Mouse (Mus musculus) forebrain, postnatal 0 days (tissue): ENCODE measurements around the gene Galnt2. TPM values are rescaled to one million over a fixed set of nuclear protein-coding genes. Genes with fewer than 3 reads are reported as not detected.

Source experiments
- ATAC-seq: fragments of 200-750 bp; cut with Nextera tagmentation; 2 replicates; pipeline ENCODE4 v1.8.0; 2017; ENCODE audit warnings: mild to moderate bottlenecking, moderate library complexity
- DNase-seq: peaks from one replicate; pipeline ENCODE4 v3.0.0-alpha.2; 2015
- H3K27ac ChIP-seq: fragments of 300-500 bp; sonication (generic); 2 replicates; pipeline ENCODE4 v1.5.1; 2014; ENCODE audit warnings: low read depth, mild to moderate bottlenecking, antibody characterized with exemption, low read length, moderate library complexity, mixed read lengths
- H3K27me3 ChIP-seq: fragments of 300-500 bp; sonication (generic); 2 replicates; pipeline ENCODE4 v1.6.1; 2014; ENCODE audit warnings: mild to moderate bottlenecking, low read length, mixed read lengths; ENCODE audit not compliant: insufficient read depth
- H3K36me3 ChIP-seq: fragments of 300-500 bp; sonication (generic); 2 replicates; pipeline ENCODE4 v1.6.1; 2014; ENCODE audit warnings: mild to moderate bottlenecking, moderate library complexity; ENCODE audit not compliant: insufficient read depth
- H3K4me1 ChIP-seq: fragments of 300-500 bp; sonication (generic); 2 replicates; pipeline ENCODE4 v1.6.1; 2014; ENCODE audit warnings: antibody characterized with exemption; ENCODE audit not compliant: insufficient read depth
- H3K4me2 ChIP-seq: fragments of 300-500 bp; sonication (generic); 2 replicates; pipeline ENCODE4 v1.6.1; 2014; ENCODE audit warnings: low read depth, mild to moderate bottlenecking, moderate library complexity
- H3K4me3 ChIP-seq: fragments of 300-500 bp; sonication (generic); 2 replicates; pipeline ENCODE4 v1.5.1; 2014; ENCODE audit warnings: low read depth, low read length, mixed read lengths
- H3K9ac ChIP-seq: fragments of 300-500 bp; sonication (generic); 2 replicates; pipeline ENCODE4 v1.6.1; 2014; ENCODE audit warnings: mild to moderate bottlenecking
- H3K9me3 ChIP-seq: fragments of 300-500 bp; sonication (generic); 2 replicates; pipeline ENCODE4 v1.6.1; 2016; ENCODE audit warnings: low read length
- CTCF ChIP-seq: sonication (generic); IDR thresholded peaks from 2 replicates; pipeline ENCODE4 v1.5.1; 2016; ENCODE audit warnings: antibody characterized with exemption, control low read depth, low read depth
- WGBS: fragments of 180-500 bp; shearing (Covaris S2); extraction: QIAGEN DNeasy Blood & Tissue Kit; methylation state at CpG from one replicate; pipeline ENCODE4 v1.1.7; 2014; 5-methylcytosine and 5-hydroxymethylcytosine counted together
- polyA plus RNA-seq: library from polyadenylated mRNA; unstranded; fragments of >200 nt; fragmentation: Nextera tagmentation; extraction: Ambion mirVana; gene quantifications from 2 replicates; pipeline ENCODE4 v1.2.1, GENCODE M21; 2015
- total RNA-seq: library from RNA; depleted of rRNA; stranded (reverse); fragments of >200 nt; gene quantifications from 2 replicates; pipeline ENCODE4 v1.2.3, GENCODE M21; 2014; rRNA removed

Gene Galnt2
- 55.4 and 55.5 TPM in 2 replicates for total RNA-seq
- 58.2 and 63.1 TPM in 2 replicates for polyA plus RNA-seq

DNA sequence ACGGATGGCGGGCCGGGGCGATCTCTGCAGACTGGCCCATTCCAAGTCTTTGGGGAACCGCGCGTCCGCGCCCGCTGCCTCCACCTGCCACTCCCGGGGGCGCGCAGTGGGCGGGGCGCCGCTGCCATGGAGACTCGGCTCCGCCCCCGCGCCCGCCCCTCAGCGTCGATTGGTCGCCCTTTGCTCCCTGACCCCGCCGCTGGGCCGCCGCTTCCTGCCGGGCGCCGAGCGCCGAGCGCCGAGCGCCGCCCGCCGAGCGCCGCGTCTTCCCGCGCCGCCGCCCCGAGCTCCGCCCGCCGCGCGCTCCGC lies at the start of gene Galnt2:
Galnt2 (plus strand) TSS at position 216 of the 309 bp plus-strand sequence.
- Histone ChIP-seq H3K27ac (peak within 1 kb of the TSS; percentile 76), H3K4me2 (peak within 1 kb of the TSS; percentile 79), H3K9ac (peak within 1 kb of the TSS; percentile 73), H3K9me3 (no peaks in the 10 kb centered on the region), H3K27me3 (no peaks in the 10 kb centered on the region), H3K36me3 (no peaks in the 10 kb centered on the region), H3K4me1 (peaks cover 23% of the 10 kb centered on the region), H3K4me3 (peak within 1 kb of the TSS; percentile 89)
- TF ChIP-seq CTCF: no peak
- WGBS: under 1% methylated on average over 32 of the region's 53 CpGs
- ATAC-seq (peak; percentile 81), DNase-seq (peak; percentile 94)

DNA sequence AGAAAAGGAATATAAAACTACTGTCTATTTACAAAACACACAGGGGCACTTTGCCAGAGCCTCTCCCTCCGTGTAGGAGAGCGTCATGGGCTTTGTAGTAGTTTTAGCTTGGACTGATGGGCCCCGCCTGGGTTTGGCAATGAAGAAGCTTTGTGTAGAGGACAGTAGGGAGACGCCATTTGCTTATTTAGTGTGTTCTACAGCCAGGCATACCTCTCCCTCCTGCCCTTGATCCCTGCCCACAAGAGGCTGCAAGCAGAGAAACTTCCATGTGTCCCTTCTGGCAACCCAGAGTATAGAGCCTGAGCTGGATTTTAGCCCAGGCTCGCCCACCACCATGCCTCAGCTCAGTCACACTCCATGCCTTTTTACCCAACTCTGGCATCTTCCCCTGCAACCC lies 49.4 kb upstream of the Galnt2 start:
- H3K9me3 ChIP-seq: no peaks in the 10 kb centered on the region
- H3K36me3 ChIP-seq: no peaks in the 10 kb centered on the region
- H3K27me3 ChIP-seq: no peaks in the 10 kb centered on the region
- WGBS: 72% methylated on average over 5 of the region's 5 CpGs
- no peak overlapping the region for H3K9ac ChIP-seq
- ATAC-seq (no peak), DNase-seq (no peak)
- TF ChIP-seq CTCF: no peak
- no peak overlapping the region for H3K27ac ChIP-seq
- H3K4me3 ChIP-seq: no peak overlapping the region
- H3K4me2 ChIP-seq: no peak overlapping the region
- H3K4me1 ChIP-seq: peaks cover 6% of the 10 kb centered on the region; the same call in 1 of the 2 replicates

DNA sequence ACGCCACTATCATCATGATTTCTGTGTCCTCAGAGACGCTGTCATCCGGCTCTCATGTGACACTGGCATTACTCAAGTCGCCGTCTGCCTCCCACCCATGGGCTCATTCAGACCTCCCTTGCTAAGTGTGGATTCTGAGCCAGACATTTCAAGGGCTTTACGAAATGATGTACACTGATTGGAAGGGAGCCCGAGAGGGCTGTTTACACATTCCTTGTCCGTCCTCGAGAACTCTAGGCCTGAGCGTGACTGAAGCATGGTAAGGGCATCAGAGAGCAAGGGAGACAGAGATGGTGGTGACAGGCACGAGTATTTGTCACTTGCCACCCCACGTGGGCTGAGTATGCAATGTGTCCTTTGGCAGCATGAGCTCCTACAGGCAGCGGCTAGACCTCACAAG lies 49.0 kb upstream of the Galnt2 start:
- DNase-seq: peak; percentile 39
- no peak for TF ChIP-seq CTCF
- Histone ChIP-seq H3K36me3 (no peaks in the 10 kb centered on the region), H3K9ac (no peak overlapping the region), H3K9me3 (no peaks in the 10 kb centered on the region), H3K27me3 (no peaks in the 10 kb centered on the region), H3K4me3 (no peak overlapping the region), H3K4me2 (no peak overlapping the region), H3K4me1 (peaks cover 6% of the 10 kb centered on the region; the same call in 1 of the 2 replicates), H3K27ac (no peak overlapping the region; the same call in 1 of the 2 replicates)
- peak; percentile 66 for ATAC-seq
- 39% methylated on average over 13 of the region's 13 CpGs for WGBS

DNA sequence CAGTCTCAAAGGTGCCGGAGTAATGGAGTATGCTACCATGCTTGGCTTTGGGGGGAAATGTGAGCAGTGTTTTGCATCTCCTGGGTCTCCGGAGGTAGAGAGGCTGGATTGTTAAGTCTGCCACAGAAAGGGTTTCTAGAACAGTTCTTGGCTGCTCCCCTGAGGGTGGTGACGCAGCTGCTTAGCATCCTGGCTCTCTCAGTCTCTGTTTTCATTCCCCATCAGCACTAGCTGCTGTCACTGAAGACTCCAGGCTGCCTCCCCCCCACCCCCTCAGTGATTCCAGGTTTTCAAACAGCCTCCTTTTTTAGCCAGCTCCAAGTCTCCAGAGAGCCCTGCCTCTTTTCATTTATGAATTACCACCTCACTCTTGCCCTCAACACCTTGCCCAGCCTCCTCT lies 47.1 kb upstream of the Galnt2 start:
- TF ChIP-seq CTCF: no peak
- no peak overlapping the region for H3K4me2 ChIP-seq
- H3K27me3 ChIP-seq: no peaks in the 10 kb centered on the region
- DNase-seq (peak; percentile 60), ATAC-seq (peak; percentile 74)
- H3K4me3 ChIP-seq: no peak overlapping the region
- H3K27ac ChIP-seq: no peak overlapping the region
- H3K9ac ChIP-seq: no peak overlapping the region
- peaks cover 6% of the 10 kb centered on the region; the same call in 1 of the 2 replicates for H3K4me1 ChIP-seq
- no peaks in the 10 kb centered on the region for H3K9me3 ChIP-seq
- 39% methylated on average over 3 of the region's 3 CpGs for WGBS
- no peaks in the 10 kb centered on the region for H3K36me3 ChIP-seq

DNA sequence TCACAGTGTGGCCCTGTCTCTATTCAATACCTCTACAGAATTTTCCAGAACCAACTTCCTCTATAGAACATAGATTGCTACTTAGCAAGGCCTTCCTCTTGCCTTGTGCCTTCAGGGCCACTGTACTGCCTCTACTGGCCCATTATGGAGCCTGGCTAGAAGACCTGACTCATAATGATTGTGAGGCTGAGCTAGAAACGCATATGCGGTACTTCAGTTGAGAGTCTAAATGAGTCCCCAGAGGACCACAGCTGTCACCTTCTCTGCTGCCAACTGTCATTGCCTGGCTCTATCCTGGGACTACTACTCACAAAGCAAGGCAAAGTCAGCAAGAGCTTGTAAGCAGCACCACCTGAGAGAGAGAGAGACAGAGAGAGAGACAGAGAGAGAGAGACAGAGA lies 46.7 kb upstream of the Galnt2 start:
- Histone ChIP-seq H3K36me3 (no peaks in the 10 kb centered on the region), H3K4me3 (no peak overlapping the region), H3K4me2 (no peak overlapping the region), H3K9ac (no peak overlapping the region), H3K4me1 (peaks cover 6% of the 10 kb centered on the region; the same call in 1 of the 2 replicates), H3K27ac (no peak overlapping the region), H3K9me3 (no peaks in the 10 kb centered on the region), H3K27me3 (no peaks in the 10 kb centered on the region)
- no peak for TF ChIP-seq CTCF
- DNase-seq (peak; percentile 29), ATAC-seq (peak; percentile 34; the same call in 1 of the 2 replicates)
- WGBS: 41% methylated on average over 2 of the region's 2 CpGs

DNA sequence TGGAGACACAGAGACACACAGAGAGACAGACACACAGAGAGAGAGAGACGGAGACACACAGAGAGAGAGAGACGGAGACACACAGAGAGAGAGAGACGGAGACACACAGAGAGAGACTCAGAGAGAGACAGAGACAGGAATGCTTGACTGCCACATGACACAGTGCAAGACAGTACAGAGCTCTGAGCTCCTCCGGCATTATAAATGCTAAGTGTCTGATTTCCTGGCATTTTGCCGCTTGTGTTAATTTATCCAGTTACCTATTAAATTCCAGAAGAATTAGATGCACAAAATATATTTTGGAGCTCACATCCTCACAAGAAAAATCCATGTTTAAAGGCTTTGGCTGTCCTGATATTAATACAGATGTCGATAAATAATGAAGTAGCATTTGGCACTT lies 46.1 kb upstream of the Galnt2 start:
- TF ChIP-seq CTCF: no peak
- WGBS: 56% methylated on average over 6 of the region's 6 CpGs

DNA sequence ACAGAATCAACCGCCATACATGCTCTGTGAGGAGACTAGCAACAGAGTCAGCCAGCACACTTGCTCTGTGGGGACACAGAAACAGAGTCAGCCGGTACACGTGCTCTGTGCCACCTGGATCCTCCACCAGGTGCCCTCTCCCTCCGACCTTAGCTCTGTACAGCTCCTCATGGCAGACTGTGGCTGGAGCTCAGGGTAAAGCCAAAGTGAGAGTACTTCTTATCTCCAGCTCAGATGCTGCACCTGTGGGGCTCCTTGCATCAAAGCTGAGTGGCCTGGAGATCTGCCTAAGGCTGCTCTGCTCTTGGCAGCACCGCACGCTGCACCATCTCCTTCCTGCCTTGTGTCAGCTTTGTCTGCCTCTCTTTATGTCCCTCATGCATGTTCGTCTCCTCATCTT lies 40.8 kb upstream of the Galnt2 start:
- no peak overlapping the region for H3K4me3 ChIP-seq
- TF ChIP-seq CTCF: no peak
- H3K27ac ChIP-seq: no peak overlapping the region
- 77% methylated on average over 7 of the region's 7 CpGs for WGBS
- H3K27me3 ChIP-seq: no peaks in the 10 kb centered on the region
- no peak for DNase-seq
- no peak overlapping the region for H3K4me2 ChIP-seq
- ATAC-seq: no peak
- H3K4me1 ChIP-seq: no peaks in the 10 kb centered on the region
- no peaks in the 10 kb centered on the region for H3K36me3 ChIP-seq
- no peaks in the 10 kb centered on the region for H3K9me3 ChIP-seq
- no peak overlapping the region for H3K9ac ChIP-seq

More for the DNA sequence above, 46.1 kb upstream of the Galnt2 start:
- no peaks in the 10 kb centered on the region for H3K9me3 ChIP-seq
- no peak overlapping the region for H3K9ac ChIP-seq
- no peak overlapping the region for H3K4me2 ChIP-seq
- no peak for DNase-seq
- no peak for ATAC-seq
- no peaks in the 10 kb centered on the region for H3K36me3 ChIP-seq
- peaks cover 6% of the 10 kb centered on the region; the same call in 1 of the 2 replicates for H3K4me1 ChIP-seq
- no peak overlapping the region for H3K27ac ChIP-seq
- no peak overlapping the region for H3K4me3 ChIP-seq
- no peaks in the 10 kb centered on the region for H3K27me3 ChIP-seq

DNA sequence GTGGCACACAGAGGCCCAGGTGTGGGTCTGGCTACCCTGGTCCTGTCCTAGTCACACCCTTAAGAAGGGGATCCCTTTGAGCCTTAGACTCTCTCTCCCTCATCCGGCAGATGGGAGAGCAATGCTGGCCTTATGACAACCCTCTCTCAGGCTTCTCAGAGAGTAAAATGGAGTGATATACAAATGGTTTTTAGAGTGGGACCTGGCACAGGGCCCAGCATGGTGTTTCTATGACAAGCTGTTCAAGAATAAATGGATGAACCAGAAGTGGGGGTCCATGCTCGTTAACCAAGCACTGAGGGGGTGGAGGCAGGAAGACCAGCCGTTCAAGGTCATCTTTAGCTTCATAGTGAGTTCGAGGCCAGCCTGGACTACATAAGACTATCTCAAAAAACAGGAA lies 38.9 kb upstream of the Galnt2 start:
- peak; percentile 32 for ATAC-seq
- Histone ChIP-seq H3K4me2 (no peak overlapping the region), H3K36me3 (no peaks in the 10 kb centered on the region), H3K27me3 (no peaks in the 10 kb centered on the region), H3K4me1 (no peaks in the 10 kb centered on the region; the same call in 1 of the 2 replicates), H3K9me3 (no peaks in the 10 kb centered on the region), H3K4me3 (no peak overlapping the region), H3K27ac (no peak overlapping the region), H3K9ac (no peak overlapping the region)
- 48% methylated on average over 4 of the region's 4 CpGs for WGBS
- TF ChIP-seq CTCF: no peak
- DNase-seq: peak; percentile 76
